Mouse (Mus musculus): ENCODE measurements around the gene Rnf40.

Rnf40 gene

GRCm38 (mm10) chr7:127588011-127588871 lies at the start of gene Rnf40, which contains the start of gene Ccdc189:
TSS of gene Rnf40 (plus strand) at chr7:127588767.
TSS of gene Ccdc189 (minus strand) at chr7:127588595.
- peak; percentile 90 for DNase-seq

GRCm38 (mm10) chr7:127541671-127542070 lies 46.9 kb upstream of the Rnf40 start:
- no peak for DNase-seq

GRCm38 (mm10) chr7:127549116-127549835 lies 39.3 kb upstream of the Rnf40 start:
- DNase-seq, result no peak

DNA sequence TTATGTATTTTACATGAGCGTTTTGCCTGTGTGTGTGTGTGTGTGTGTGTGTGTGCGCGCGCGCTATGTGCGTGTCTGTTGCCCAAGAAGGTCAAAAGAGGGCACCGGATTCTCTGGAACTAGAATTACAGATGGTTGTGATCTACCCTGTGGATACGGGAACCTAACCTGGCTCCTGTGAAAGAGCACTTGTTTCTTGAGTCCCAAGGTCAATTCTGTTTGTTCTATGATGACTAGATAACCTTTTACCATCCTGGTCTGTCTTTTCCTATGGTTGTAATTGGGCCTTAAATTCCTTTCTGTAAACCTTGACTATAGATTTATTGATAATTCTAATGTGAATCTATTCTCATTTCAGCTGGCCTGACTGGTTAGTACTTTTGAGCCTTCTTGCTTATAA lies 37.0 kb upstream of the Rnf40 start:
- DNase-seq, result no peak

DNA sequence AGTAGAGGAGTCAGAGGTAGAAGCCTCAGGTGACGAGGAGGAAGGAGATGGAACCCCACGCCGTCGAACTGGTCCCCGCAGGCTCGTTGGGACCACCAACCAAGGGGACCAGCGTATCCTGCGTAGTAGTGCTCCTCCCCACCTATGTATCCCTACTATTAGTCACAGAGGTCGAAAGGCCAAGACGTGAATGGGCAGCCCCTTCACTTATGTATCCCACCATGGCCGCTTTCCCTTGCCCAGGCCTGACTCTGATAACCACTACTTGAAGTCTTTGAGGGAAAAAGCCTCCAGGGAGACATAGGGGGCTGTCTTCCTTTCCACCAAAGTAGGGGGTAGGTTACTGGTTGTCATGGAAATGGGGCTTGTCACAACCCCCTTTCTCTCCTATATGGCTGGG lies 28.0 kb upstream of the Rnf40 start:
- DNase-seq, result no peak

- DNase-seq, result no peak
These were observed 27.2 kb upstream of the Rnf40 start, which contains the start of gene Tmem265 for GRCm38 (mm10) chr7:127561340-127561858. TSS of gene Tmem265 (plus strand) at chr7:127561390.

DNA sequence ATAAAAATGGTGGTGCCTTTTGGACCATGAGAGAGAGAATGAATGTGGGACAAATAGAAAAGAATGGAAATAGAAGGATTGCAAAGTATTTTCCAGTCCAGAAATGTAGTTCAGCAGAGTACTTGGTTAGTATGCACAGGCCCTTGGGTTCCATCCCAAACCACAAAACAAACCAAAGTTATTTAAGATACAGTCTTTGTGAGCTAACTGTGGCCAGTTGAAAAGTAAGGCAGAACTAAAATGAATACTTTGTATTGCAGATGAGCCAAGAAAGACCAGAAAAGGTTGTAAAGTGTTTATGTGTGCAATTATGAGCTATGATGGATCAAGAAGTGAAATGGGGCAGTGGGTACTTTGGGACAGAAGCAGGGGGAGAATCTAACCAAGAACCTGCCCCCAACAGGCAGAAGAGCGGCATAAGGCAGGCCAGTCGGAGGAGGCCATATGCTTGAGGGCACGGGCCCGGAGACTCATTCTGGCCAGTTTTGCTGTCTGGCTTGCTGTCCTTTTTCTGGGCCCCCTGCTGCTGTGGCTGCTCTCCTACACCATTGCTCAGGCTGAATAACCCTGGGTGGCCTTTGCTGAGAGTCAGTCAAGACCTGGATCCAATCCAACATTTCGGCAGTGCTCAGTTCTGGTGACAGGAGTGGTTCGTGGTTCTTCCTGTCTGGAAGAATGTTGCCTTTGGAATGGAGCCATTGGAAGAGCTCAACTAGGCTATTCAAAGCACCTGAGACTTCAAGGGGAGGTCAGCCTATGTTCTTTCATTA lies 24.0 kb upstream of the Rnf40 start:
- no peak for DNase-seq

GRCm38 (mm10) chr7:127572895-127573471 lies 15.6 kb upstream of the Rnf40 start, which contains the start of gene Phkg2:
TSS of gene Phkg2 (plus strand) at chr7:127573340.
- peak; percentile 90 for DNase-seq

DNA sequence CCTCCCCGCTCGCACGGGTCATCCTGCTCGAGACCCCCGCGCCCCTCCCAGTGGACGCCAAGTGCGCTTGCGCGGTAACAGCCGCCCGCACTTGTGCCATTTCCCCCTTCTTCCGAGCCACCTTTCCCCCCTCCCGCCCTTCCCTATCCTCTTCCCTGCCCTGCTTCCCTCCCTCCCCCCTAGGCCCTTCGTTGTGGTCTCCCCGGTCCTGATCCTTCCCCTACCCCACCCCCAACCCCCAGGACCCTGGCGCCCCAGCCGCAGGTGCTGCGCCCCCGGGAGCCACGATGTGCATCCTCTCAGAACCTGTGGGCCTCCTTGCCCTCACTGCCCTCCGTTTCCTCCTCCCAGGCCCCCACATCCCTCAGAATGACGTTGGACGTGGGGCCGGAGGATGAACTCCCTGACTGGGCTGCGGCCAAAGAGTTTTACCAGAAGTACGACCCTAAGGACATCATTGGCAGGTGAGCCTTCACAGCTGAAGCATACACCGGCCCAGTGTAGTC lies 15.0 kb upstream of the Rnf40 start:
- DNase-seq, result peak; percentile 52

DNA sequence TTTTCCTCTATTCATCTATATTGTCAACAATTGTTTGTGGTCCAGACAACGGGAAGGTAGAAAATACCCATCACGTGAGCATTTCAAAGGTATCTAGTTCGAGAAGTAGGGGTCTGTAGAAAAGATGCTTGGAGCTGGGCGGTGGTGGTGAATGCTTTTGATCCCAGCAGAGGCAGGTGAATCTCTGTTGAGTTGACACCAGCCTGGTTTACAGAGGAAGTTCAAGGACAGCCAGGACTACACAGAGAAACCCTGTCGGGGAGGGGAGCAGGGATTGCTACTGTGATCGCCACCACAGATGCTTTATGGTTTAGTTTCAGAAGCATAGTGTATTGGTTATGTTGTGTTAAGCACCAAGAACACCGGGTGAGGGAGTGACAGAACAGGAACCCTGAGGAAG lies 14.5 kb upstream of the Rnf40 start:
- DNase-seq, result no peak

DNA sequence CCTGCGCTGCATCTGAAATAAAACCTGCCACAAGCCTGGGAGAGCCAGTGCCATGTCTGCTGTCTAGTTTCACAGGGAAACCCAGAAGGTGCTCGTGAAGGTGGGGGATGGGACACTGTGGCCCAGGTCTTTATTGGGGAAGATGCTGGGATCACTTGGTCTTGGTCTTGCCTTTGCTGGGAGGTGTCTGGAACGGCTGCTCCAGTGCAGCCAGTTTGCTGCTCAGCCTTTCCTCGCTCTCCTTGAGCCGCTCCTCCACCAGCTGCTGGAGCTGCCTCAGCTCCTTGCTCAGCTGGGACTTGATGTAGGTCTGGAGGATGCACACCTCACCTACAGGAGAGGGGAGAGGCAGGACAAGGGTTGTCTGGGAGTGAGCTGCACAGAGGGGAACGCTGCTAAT lies 5.3 kb upstream of the Rnf40 start:
- no peak for DNase-seq

DNA sequence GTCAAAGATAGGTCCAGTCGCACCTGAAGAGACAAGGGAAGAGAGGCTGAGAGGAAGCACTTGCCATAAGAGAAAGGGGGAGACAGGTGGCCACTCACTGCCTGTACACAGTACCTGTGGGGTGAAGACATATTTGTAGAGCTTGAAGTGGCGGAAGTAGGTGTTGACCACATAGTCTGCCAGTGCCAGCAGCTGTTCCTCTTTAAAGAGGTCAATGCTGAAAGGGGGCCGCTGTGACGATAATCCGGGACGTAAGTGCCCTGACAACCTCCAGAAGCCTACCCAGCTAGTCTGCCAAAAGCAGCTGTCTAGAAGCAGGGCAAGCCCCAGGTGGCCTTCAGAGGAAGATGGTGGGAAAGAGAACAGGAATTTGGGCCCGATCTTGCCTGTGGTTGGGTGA lies 3.5 kb upstream of the Rnf40 start:
- no peak for DNase-seq

- DNase-seq, result no peak
These were observed 2.4 kb upstream of the Rnf40 start for GRCm38 (mm10) chr7:127586149-127586548.

- DNase-seq, result no peak
These were observed 1.4 kb upstream of the Rnf40 start for GRCm38 (mm10) chr7:127587196-127587595.

- no peak for DNase-seq
These were observed 334 bp downstream of the Rnf40 start for GRCm38 (mm10) chr7:127588901-127589300.

- DNase-seq, result no peak
These were observed 1.1 kb downstream of the Rnf40 start for GRCm38 (mm10) chr7:127589637-127590036.

DNA sequence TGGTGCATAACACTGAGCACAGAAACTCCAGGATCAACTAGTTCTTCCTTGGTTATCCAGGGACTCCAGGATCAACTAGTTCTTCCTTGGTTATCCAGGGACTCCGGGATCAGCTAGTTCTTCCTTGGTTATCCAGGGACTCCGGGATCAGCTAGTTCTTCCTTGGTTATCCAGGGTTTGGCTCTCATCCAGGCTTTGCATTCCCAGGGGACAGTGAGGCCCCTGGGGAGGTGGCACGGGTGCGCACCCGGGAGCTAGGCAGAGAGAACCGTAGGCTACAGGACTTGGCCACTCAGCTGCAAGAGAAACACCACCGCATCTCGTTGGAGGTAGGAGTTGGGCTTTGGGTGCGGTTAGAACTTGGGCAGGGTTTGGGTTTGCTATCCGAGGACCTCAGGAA lies 2.5 kb downstream of the Rnf40 start:
- no peak for DNase-seq

DNA sequence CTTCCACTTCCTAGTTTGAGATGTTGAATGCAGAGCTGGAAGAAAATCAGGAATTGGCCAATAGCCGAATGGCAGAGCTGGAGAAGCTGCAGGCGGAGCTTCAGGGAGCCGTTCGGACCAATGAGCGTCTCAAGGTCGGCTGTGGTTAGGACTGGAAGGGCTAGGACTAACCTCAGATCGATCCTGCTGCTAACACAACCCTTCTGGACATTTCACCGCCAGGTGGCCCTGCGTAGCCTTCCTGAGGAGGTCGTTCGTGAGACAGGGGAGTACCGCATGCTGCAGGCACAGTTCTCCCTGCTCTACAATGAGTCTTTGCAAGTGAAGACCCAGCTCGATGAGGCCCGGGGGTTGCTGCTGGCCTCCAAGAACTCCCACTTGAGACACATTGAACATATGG lies 4.0 kb downstream of the Rnf40 start:
- no peak for DNase-seq

GRCm38 (mm10) chr7:127596747-127597146 lies 8.2 kb downstream of the Rnf40 start:
- DNase-seq, result no peak

DNA sequence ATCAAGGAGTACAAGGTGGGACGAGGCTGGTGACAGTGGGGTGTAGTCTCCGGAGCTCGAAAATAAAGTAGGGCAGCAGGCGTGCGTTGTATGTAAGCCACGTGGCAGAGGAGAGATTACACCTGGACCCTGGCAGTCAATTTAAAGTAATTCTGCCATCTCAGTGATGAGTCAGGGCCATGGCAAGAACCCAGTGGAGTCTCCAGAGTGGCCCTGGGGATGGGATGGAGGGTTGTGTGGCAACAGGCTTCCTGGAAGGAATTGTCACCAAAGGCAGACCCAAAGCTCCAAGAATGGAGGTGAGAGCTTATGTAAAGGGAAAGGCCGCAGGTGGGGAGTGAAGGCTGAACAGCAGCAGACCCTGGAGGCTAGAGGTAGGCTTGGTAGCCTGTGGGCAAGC lies 12.0 kb downstream of the Rnf40 start:
- no peak for DNase-seq

- no peak for DNase-seq
These were observed 13.2 kb downstream of the Rnf40 start for GRCm38 (mm10) chr7:127601735-127602134.

- no peak for DNase-seq
These were observed 14.3 kb downstream of the Rnf40 start for GRCm38 (mm10) chr7:127602903-127603302.

All from thymus, postnatal 14 days (tissue).